Mouse (Mus musculus): ENCODE results near the gene Tex11. TPM values are rescaled to one million over a fixed set of nuclear protein-coding genes. Genes with fewer than 3 reads are reported as not detected.
A peak's percentile ranks its signal among the peaks of the same experiment; 100 is the strongest.
"Not testable (repeated sequence)": the region's sequence is repeated elsewhere in the genome, so short reads cannot be mapped to it uniquely, and the experiment has no call there.

The Tex11 gene
- 0.06 TPM in 1 of 2 replicates, not detected in the other for polyA plus RNA-seq (2015; fragmentation: Nextera tagmentation; extraction: Ambion mirVana)

- Histone ChIP-seq H3K9ac (replicated peaks; ENCODE audit: low read depth, low read length) (no peak within 1 kb of the TSS), H3K27ac (ENCODE audit: low read length) (no peak within 1 kb of the TSS)
- WGBS, result 94% methylated on average over 31 of the region's 31 CpGs
Measured at GRCm38 (mm10) chrX:101059541-101059940, at the start of gene Tex11. Gene Tex11 (minus strand): TSS chrX:101059667.

DNA sequence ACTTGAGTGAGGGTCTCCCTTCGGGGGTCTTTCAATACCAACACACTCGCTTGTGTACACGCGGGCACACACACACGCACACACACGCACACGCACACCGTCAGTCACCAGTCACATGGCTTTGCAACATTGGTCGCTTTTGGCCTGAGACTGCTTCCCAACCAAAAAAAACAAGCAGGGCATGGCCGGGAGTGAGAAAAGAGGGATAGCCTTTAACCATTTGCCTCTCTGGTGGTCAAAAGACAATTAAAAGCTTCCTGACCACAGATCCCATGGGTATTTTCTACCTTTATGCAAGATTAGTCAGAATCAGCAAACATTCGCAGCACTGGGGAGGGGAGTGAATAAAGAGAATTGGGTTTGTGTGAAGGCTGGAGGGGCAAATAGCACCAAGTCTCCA is 26.5 kb upstream of the Tex11 start, which contains the start of gene Slc7a3:
Gene Slc7a3 (minus strand): TSS at position 101 of the 400 bp plus-strand sequence.
- Histone ChIP-seq H3K9ac (replicated peaks; ENCODE audit: low read depth, low read length) (no peak within 1 kb of the TSS; the same call in 1 of the 2 replicates), H3K27ac (ENCODE audit: low read length) (no peak within 1 kb of the TSS), H3K4me3 (replicated peaks; ENCODE audit: low read length) (peak within 1 kb of the TSS; percentile 36), H3K9me3 (ENCODE audit: control insufficient read depth, low read length) (no peaks in the 10 kb centered on the region), H3K27me3 (replicated peaks; ENCODE audit: control insufficient read depth, insufficient read depth, low read length) (no peaks in the 10 kb centered on the region; the same call in 1 of the 2 replicates), H3K4me2 (ENCODE audit: low read length) (peak within 1 kb of the TSS; percentile 61), H3K36me3 (ENCODE audit: control insufficient read depth, insufficient read depth) (no peaks in the 10 kb centered on the region), H3K4me1 (replicated peaks; ENCODE audit: control insufficient read depth, insufficient read depth, low read length) (no peaks in the 10 kb centered on the region)
- 40% methylated on average over 11 of the region's 11 CpGs for WGBS
- ATAC-seq, result no peak

More at GRCm38 (mm10) chrX:101059541-101059940, at the start of gene Tex11:
- Histone ChIP-seq H3K9me3 (ENCODE audit: control insufficient read depth, low read length) (no peaks in the 10 kb centered on the region), H3K27me3 (replicated peaks; ENCODE audit: control insufficient read depth, insufficient read depth, low read length) (no peaks in the 10 kb centered on the region), H3K36me3 (ENCODE audit: control insufficient read depth, insufficient read depth) (no peaks in the 10 kb centered on the region), H3K4me3 (replicated peaks; ENCODE audit: low read length) (no peak within 1 kb of the TSS), H3K4me2 (ENCODE audit: low read length) (no peak within 1 kb of the TSS), H3K4me1 (replicated peaks; ENCODE audit: control insufficient read depth, insufficient read depth, low read length) (no peaks in the 10 kb centered on the region)
- no peak for ATAC-seq

- H3K27ac ChIP-seq (ENCODE audit: low read length); H3K9me3 ChIP-seq (ENCODE audit: control insufficient read depth, low read length); H3K27me3 ChIP-seq (replicated peaks; ENCODE audit: control insufficient read depth, insufficient read depth, low read length); H3K4me1 ChIP-seq (replicated peaks; ENCODE audit: control insufficient read depth, insufficient read depth, low read length); H3K9ac ChIP-seq (replicated peaks; ENCODE audit: low read depth, low read length); H3K36me3 ChIP-seq (ENCODE audit: control insufficient read depth, insufficient read depth): not testable (repeated sequence)
- H3K4me2 ChIP-seq (ENCODE audit: low read length), result peak overlapping the region; percentile 61
- ATAC-seq, result peak; percentile 61
- H3K4me3 ChIP-seq (replicated peaks; ENCODE audit: low read length), result peak overlapping the region; percentile 36
- 24% methylated on average over 6 of the region's 9 CpGs for WGBS
Measured at GRCm38 (mm10) chrX:101085211-101085610, 25.7 kb upstream of the Tex11 start.

GRCm38 (mm10) chrX:101084192-101084591 is 24.7 kb upstream of the Tex11 start:
- Histone ChIP-seq H3K4me2 (ENCODE audit: low read length) (no peak overlapping the region), H3K4me1 (replicated peaks; ENCODE audit: control insufficient read depth, insufficient read depth, low read length) (no peaks in the 10 kb centered on the region), H3K36me3 (ENCODE audit: control insufficient read depth, insufficient read depth) (no peaks in the 10 kb centered on the region), H3K27ac (ENCODE audit: low read length) (no peak overlapping the region), H3K27me3 (replicated peaks; ENCODE audit: control insufficient read depth, insufficient read depth, low read length) (no peaks in the 10 kb centered on the region; the same call in 1 of the 2 replicates), H3K4me3 (replicated peaks; ENCODE audit: low read length) (no peak overlapping the region), H3K9ac (replicated peaks; ENCODE audit: low read depth, low read length) (no peak overlapping the region), H3K9me3 (ENCODE audit: control insufficient read depth, low read length) (no peaks in the 10 kb centered on the region)
- 66% methylated on average over 2 of the region's 2 CpGs for WGBS
- ATAC-seq, result no peak

GRCm38 (mm10) chrX:101065245-101065644 is 5.8 kb upstream of the Tex11 start:
- ATAC-seq, result peak; percentile 50; the same call in 1 of the 2 replicates
- Histone ChIP-seq H3K9ac (replicated peaks; ENCODE audit: low read depth, low read length) (no peak overlapping the region), H3K4me1 (replicated peaks; ENCODE audit: control insufficient read depth, insufficient read depth, low read length) (no peaks in the 10 kb centered on the region), H3K4me2 (ENCODE audit: low read length) (no peak overlapping the region), H3K36me3 (ENCODE audit: control insufficient read depth, insufficient read depth) (no peaks in the 10 kb centered on the region), H3K27me3 (replicated peaks; ENCODE audit: control insufficient read depth, insufficient read depth, low read length) (no peaks in the 10 kb centered on the region), H3K9me3 (ENCODE audit: control insufficient read depth, low read length) (no peaks in the 10 kb centered on the region), H3K27ac (ENCODE audit: low read length) (no peak overlapping the region), H3K4me3 (replicated peaks; ENCODE audit: low read length) (no peak overlapping the region)
- 68% methylated on average over 1 of the region's 1 CpGs for WGBS

- 35% methylated on average over 2 of the region's 2 CpGs for WGBS
- no peak overlapping the region for H3K27ac ChIP-seq (ENCODE audit: low read length)
- H3K36me3 ChIP-seq (ENCODE audit: control insufficient read depth, insufficient read depth), result no peaks in the 10 kb centered on the region
- H3K27me3 ChIP-seq (replicated peaks; ENCODE audit: control insufficient read depth, insufficient read depth, low read length), result no peaks in the 10 kb centered on the region
- no peaks in the 10 kb centered on the region for H3K4me1 ChIP-seq (replicated peaks; ENCODE audit: control insufficient read depth, insufficient read depth, low read length)
- no peak overlapping the region for H3K9ac ChIP-seq (replicated peaks; ENCODE audit: low read depth, low read length)
- no peak overlapping the region for H3K4me2 ChIP-seq (ENCODE audit: low read length)
- ATAC-seq, result peak; percentile 86
- no peak overlapping the region for H3K4me3 ChIP-seq (replicated peaks; ENCODE audit: low read length)
- no peaks in the 10 kb centered on the region for H3K9me3 ChIP-seq (ENCODE audit: control insufficient read depth, low read length)
Measured at GRCm38 (mm10) chrX:101063503-101063902, 4.0 kb upstream of the Tex11 start.

- H3K4me2 ChIP-seq (ENCODE audit: low read length), result no peak overlapping the region
- no peak overlapping the region for H3K27ac ChIP-seq (ENCODE audit: low read length)
- H3K9ac ChIP-seq (replicated peaks; ENCODE audit: low read depth, low read length), result no peak overlapping the region
- H3K4me3 ChIP-seq (replicated peaks; ENCODE audit: low read length), result no peak overlapping the region
- H3K9me3 ChIP-seq (ENCODE audit: control insufficient read depth, low read length), result no peaks in the 10 kb centered on the region
- 41% methylated on average over 2 of the region's 2 CpGs for WGBS
- no peaks in the 10 kb centered on the region for H3K36me3 ChIP-seq (ENCODE audit: control insufficient read depth, insufficient read depth)
- no peaks in the 10 kb centered on the region for H3K4me1 ChIP-seq (replicated peaks; ENCODE audit: control insufficient read depth, insufficient read depth, low read length)
- no peaks in the 10 kb centered on the region for H3K27me3 ChIP-seq (replicated peaks; ENCODE audit: control insufficient read depth, insufficient read depth, low read length)
- no peak for ATAC-seq
Measured at GRCm38 (mm10) chrX:100943640-100944039, 115.8 kb downstream of the Tex11 start.

DNA sequence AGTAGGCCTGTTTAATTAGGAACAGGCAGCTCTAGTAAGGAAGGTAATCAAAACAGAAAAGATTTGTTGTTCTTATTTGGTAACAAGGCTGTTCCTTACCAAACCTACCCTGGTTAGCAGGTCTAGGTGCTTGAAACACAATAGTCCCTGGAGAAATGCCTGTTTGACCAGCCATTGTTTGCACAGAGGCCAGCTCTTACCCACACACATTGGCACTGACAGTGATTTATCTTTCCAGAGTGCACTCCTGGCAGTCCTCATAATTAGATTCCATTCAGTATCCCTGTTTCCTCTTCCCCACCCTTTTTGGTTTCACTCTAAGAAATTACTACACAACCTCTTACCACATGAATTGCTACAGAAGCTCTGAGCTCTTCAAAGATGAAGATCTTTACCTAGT is 220.3 kb downstream of the Tex11 start:
- Histone ChIP-seq H3K9me3 (ENCODE audit: control insufficient read depth, low read length) (no peaks in the 10 kb centered on the region), H3K36me3 (ENCODE audit: control insufficient read depth, insufficient read depth) (no peaks in the 10 kb centered on the region), H3K27me3 (replicated peaks; ENCODE audit: control insufficient read depth, insufficient read depth, low read length) (no peaks in the 10 kb centered on the region), H3K27ac (ENCODE audit: low read length) (no peak overlapping the region), H3K4me2 (ENCODE audit: low read length) (no peak overlapping the region), H3K4me3 (replicated peaks; ENCODE audit: low read length) (no peak overlapping the region), H3K4me1 (replicated peaks; ENCODE audit: control insufficient read depth, insufficient read depth, low read length) (no peaks in the 10 kb centered on the region), H3K9ac (replicated peaks; ENCODE audit: low read depth, low read length) (no peak overlapping the region)
- no peak for ATAC-seq

DNA sequence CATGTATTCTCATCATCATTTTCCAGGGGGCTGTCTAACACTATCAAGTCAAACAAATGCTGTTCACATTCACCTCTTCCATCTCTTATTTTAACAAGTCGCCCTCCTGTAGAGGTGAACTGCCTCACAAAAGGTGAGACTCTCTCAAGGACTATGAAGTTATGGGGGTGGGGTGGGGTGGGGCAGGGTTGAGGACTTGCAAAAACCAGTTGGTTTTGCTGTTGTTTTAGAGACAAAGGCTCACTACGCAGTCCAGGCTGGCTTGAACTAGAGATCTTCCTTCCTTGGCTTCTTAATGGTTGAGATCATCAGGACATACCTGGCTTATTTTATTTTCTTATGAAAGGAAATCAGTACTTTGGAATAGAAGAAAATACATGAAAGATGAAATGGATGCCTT is 226.7 kb downstream of the Tex11 start:
- WGBS, result 86% methylated on average over 2 of the region's 2 CpGs
- Histone ChIP-seq H3K36me3 (ENCODE audit: control insufficient read depth, insufficient read depth) (no peaks in the 10 kb centered on the region), H3K9me3 (ENCODE audit: control insufficient read depth, low read length) (no peaks in the 10 kb centered on the region), H3K4me3 (replicated peaks; ENCODE audit: low read length) (no peak overlapping the region), H3K9ac (replicated peaks; ENCODE audit: low read depth, low read length) (no peak overlapping the region), H3K4me2 (ENCODE audit: low read length) (no peak overlapping the region), H3K27ac (ENCODE audit: low read length) (no peak overlapping the region), H3K27me3 (replicated peaks; ENCODE audit: control insufficient read depth, insufficient read depth, low read length) (no peaks in the 10 kb centered on the region), H3K4me1 (replicated peaks; ENCODE audit: control insufficient read depth, insufficient read depth, low read length) (no peaks in the 10 kb centered on the region)
- no peak for ATAC-seq

DNA sequence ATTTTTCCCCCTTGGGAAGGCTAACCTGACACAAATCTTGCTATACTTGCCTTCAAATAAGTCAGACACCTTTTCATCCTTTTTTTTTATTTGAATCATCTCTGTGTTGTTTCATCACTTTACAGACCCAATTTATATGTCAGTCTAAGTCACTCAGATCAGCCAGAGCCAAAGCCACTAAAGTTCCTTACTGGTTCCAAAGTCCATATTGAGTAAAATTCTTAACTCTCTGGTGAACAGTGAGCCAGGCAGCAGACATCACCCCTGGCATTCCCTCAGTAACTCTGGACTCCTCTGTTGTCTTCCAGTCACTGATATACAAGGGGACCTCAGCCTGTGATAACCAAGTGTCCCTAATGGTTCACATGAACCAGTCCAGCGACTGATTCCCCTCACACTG is 233.9 kb downstream of the Tex11 start:
- Histone ChIP-seq H3K9ac (replicated peaks; ENCODE audit: low read depth, low read length) (no peak overlapping the region), H3K27me3 (replicated peaks; ENCODE audit: control insufficient read depth, insufficient read depth, low read length) (no peaks in the 10 kb centered on the region), H3K4me1 (replicated peaks; ENCODE audit: control insufficient read depth, insufficient read depth, low read length) (no peaks in the 10 kb centered on the region), H3K4me2 (ENCODE audit: low read length) (no peak overlapping the region), H3K4me3 (replicated peaks; ENCODE audit: low read length) (no peak overlapping the region), H3K36me3 (ENCODE audit: control insufficient read depth, insufficient read depth) (no peaks in the 10 kb centered on the region), H3K27ac (ENCODE audit: low read length) (no peak overlapping the region), H3K9me3 (ENCODE audit: control insufficient read depth, low read length) (no peaks in the 10 kb centered on the region)
- WGBS, result 74% methylated on average over 1 of the region's 1 CpGs
- no peak for ATAC-seq
